Mouse (Mus musculus) midbrain, embryonic 12.5 days (tissue): ENCODE measurements at regions not wholly inside any gene's neighbourhood (a gene's known extent, or its start where the extent isn't known, plus 50 kb on each side); places are given as distances from the start of the nearest gene placed in this dataset.

ENCODE experiments used
- ATAC-seq: fragments of 200-750 bp; cut with Nextera tagmentation; 2 replicates; pipeline ENCODE4 v1.8.0; 2017; ENCODE audit warnings: low read depth, moderate TSS enrichment, moderate library complexity; ENCODE audit not compliant: low FRiP score
- H3K27ac ChIP-seq: fragments of 300-500 bp; sonication (generic); replicated peaks from 2 replicates; pipeline ENCODE4 v1.5.1; 2016; ENCODE audit warnings: mild to moderate bottlenecking
- H3K27me3 ChIP-seq: fragments of 300-500 bp; sonication (generic); 2 replicates; pipeline ENCODE4 v1.6.1; 2016; ENCODE audit warnings: mild to moderate bottlenecking
- H3K36me3 ChIP-seq: fragments of 300-500 bp; sonication (generic); 2 replicates; pipeline ENCODE4 v1.6.1; 2016
- H3K4me1 ChIP-seq: fragments of 300-500 bp; sonication (generic); 2 replicates; pipeline ENCODE4 v1.6.1; 2016
- H3K4me2 ChIP-seq: fragments of 300-500 bp; sonication (generic); replicated peaks from 2 replicates; pipeline ENCODE4 v1.6.1; 2016; ENCODE audit warnings: mild to moderate bottlenecking, moderate library complexity
- H3K4me3 ChIP-seq: fragments of 300-500 bp; sonication (generic); 2 replicates; pipeline ENCODE4 v1.5.1; 2016; ENCODE audit warnings: mild to moderate bottlenecking
- H3K9ac ChIP-seq: fragments of 300-500 bp; sonication (generic); replicated peaks from 2 replicates; pipeline ENCODE4 v1.6.1; 2016; ENCODE audit warnings: mild to moderate bottlenecking, moderate library complexity
- H3K9me3 ChIP-seq: fragments of 300-500 bp; sonication (generic); 2 replicates; pipeline ENCODE4 v1.6.1; 2016; ENCODE audit warnings: mild to moderate bottlenecking
- WGBS: fragments of 180-500 bp; shearing (Covaris S2); methylation state at CpG from one replicate; pipeline ENCODE4 v1.1.7; 2016; 5-methylcytosine and 5-hydroxymethylcytosine counted together

- 87% methylated on average over 9 of the region's 9 CpGs for WGBS
- no peak for ATAC-seq
- Histone ChIP-seq H3K27ac (no peak overlapping the region), H3K9me3 (no peaks in the 10 kb centered on the region), H3K4me1 (no peaks in the 10 kb centered on the region), H3K27me3 (peaks cover 3% of the 10 kb centered on the region; the same call in 1 of the 2 replicates), H3K4me2 (no peak overlapping the region), H3K36me3 (no peaks in the 10 kb centered on the region), H3K9ac (no peak overlapping the region), H3K4me3 (no peak overlapping the region)
Observed at GRCm38 (mm10) chr1:186909518-186910105, 57.6 kb upstream of the D1Pas1 start.

GRCm38 (mm10) chr1:186909073-186909472 lies 58.1 kb upstream of the D1Pas1 start:
- WGBS, result 79% methylated on average over 9 of the region's 9 CpGs
- Histone ChIP-seq H3K4me3 (no peak overlapping the region), H3K27ac (no peak overlapping the region), H3K36me3 (no peaks in the 10 kb centered on the region), H3K27me3 (peaks cover 3% of the 10 kb centered on the region; the same call in 1 of the 2 replicates), H3K9ac (no peak overlapping the region), H3K4me1 (no peaks in the 10 kb centered on the region), H3K9me3 (no peaks in the 10 kb centered on the region), H3K4me2 (no peak overlapping the region)
- ATAC-seq, result no peak

DNA sequence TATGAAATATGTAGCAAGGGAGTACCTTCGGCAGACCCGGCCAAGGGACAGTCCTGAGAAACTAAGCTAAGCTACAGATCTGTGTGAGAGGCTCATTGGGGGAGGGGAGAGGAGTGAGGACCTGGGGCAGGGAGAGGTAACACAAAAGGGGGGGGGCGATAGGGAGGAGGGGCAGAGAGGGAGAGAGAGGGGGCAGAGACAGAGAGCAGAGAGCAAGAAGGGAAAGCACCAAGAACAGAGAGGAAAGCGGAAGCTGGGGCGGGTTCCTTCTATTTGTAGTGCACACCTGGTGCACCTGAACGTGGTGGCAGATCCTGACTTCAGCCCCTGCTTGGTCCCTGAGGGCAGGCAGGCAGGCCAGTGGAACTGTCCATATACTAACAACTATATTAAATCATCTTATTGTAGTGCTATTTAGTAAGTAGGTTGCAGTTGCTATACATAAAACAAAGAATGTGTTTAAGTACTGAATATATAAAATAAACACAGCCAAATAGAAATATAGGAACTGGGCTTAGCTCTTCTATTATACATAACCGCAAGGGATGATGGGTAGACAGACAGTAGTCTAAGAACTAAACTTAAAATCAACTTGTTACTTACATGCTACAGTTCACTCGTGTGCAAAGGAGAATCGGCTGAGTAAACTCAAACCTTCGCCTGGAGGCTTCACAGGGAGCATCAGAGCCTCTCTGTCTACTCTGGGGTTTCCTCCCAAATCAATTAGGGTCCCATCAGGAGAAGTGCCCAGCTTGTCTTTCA lies 59.6 kb upstream of the D1Pas1 start:
- H3K27ac ChIP-seq, result no peak overlapping the region
- no peak for ATAC-seq
- no peak overlapping the region for H3K4me3 ChIP-seq
- H3K4me1 ChIP-seq, result no peaks in the 10 kb centered on the region
- no peaks in the 10 kb centered on the region for H3K27me3 ChIP-seq
- no peaks in the 10 kb centered on the region for H3K9me3 ChIP-seq
- no peak overlapping the region for H3K9ac ChIP-seq
- H3K4me2 ChIP-seq, result no peak overlapping the region
- H3K36me3 ChIP-seq, result no peaks in the 10 kb centered on the region
- WGBS, result 92% methylated on average over 8 of the region's 10 CpGs

DNA sequence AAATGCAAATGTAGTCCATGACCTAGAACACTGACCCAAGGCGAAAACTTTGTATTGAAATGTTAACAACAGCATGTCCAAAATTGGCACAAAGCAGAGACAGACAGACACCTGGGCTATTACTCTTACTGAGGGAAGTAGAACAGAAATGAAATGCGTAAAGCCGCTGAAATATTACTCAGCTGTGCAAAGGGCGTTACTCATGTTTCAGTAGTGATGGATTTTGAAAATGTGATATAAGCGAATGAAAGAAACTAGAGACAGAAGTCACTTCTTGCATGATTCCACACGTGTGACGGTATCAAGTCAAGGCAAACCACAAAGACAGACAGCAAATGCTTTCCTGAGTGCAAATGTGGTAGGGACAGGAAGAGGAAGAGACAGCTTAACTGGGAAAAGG lies 61.3 kb upstream of the D1Pas1 start:
- Histone ChIP-seq H3K9ac (no peak overlapping the region), H3K27me3 (no peaks in the 10 kb centered on the region), H3K4me3 (no peak overlapping the region), H3K4me1 (no peaks in the 10 kb centered on the region), H3K27ac (no peak overlapping the region), H3K4me2 (no peak overlapping the region), H3K9me3 (no peaks in the 10 kb centered on the region), H3K36me3 (no peaks in the 10 kb centered on the region)
- no peak for ATAC-seq
- 92% methylated on average over 7 of the region's 7 CpGs for WGBS

DNA sequence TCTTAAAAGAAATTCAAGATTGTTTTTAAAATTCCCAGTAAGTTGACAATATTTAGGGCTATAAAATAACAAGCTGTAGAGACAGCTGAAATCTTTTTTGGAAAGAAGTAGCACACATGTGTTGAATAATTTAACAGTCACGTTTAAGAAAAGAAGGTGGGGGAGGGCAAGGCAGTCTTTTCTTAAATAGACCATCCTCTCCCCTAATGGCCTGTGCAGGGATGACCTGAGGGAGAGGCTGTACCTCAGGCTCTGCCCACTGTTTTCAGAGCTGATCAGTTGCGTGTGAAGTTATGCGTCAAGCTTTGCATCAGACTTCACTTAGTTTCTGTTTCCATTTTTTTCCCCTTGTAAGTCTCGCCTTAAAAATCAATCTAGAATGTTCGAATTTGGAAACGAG lies 65.7 kb upstream of the D1Pas1 start:
- Histone ChIP-seq H3K36me3 (no peaks in the 10 kb centered on the region), H3K9me3 (no peaks in the 10 kb centered on the region), H3K27ac (no peak overlapping the region), H3K4me3 (no peak overlapping the region), H3K27me3 (no peaks in the 10 kb centered on the region), H3K9ac (no peak overlapping the region), H3K4me1 (no peaks in the 10 kb centered on the region), H3K4me2 (no peak overlapping the region)
- no peak for ATAC-seq
- 83% methylated on average over 6 of the region's 6 CpGs for WGBS

GRCm38 (mm10) chr1:186898203-186898602 lies 69.0 kb upstream of the D1Pas1 start:
- 64% methylated on average over 8 of the region's 8 CpGs for WGBS
- Histone ChIP-seq H3K36me3 (no peaks in the 10 kb centered on the region), H3K4me1 (no peaks in the 10 kb centered on the region), H3K4me3 (no peak overlapping the region), H3K9me3 (no peaks in the 10 kb centered on the region), H3K9ac (no peak overlapping the region), H3K27ac (no peak overlapping the region), H3K4me2 (no peak overlapping the region), H3K27me3 (no peaks in the 10 kb centered on the region)
- no peak for ATAC-seq

GRCm38 (mm10) chr1:186889584-186889852 lies 77.7 kb upstream of the D1Pas1 start:
- Histone ChIP-seq H3K4me2 (no peak overlapping the region), H3K9me3 (no peaks in the 10 kb centered on the region), H3K27ac (no peak overlapping the region), H3K36me3 (no peaks in the 10 kb centered on the region), H3K9ac (no peak overlapping the region), H3K4me1 (peaks cover 13% of the 10 kb centered on the region; the same call in 1 of the 2 replicates), H3K4me3 (no peak overlapping the region), H3K27me3 (no peaks in the 10 kb centered on the region)
- 77% methylated on average over 5 of the region's 5 CpGs for WGBS
- ATAC-seq, result no peak

DNA sequence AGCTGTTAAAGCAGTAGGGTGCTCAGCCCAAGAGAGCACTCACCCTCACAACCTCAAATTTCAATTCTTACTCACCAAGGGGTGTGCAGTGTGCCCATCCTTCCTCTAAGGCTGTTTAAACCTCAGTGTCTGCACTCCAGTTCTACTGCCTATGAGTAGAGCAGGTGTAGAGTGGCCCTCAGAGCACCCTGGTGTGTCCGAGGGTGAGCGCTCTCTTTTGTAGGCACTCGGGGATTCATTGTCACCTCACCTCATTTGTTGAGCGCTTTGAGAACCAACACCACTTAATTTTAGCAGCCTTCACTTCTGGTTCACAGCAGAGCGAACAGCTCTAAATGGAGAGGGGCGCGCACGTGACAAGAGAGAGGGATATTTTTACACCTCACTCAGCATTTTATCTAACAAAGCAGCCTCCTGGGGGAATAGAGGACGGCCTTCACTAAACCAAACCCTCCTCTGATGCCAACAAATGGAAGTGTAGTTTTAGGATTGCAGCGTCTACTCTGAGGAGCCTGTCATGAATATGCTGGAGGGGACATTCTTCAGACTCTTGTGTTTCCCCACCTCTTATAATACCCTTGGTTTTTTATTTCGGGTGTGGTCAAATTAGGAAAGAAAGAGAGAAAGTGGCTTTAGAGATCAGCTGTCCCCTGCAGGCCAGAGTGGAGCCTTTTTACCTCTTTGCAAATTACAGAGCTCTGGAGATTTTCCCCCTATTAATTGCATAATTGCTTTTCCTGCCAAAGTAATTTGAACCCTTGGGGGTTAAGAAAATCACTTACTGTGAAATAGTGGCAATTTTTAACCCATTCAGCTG lies 78.2 kb upstream of the D1Pas1 start:
- no peaks in the 10 kb centered on the region for H3K9me3 ChIP-seq
- no peak overlapping the region for H3K4me2 ChIP-seq
- no peaks in the 10 kb centered on the region for H3K27me3 ChIP-seq
- H3K9ac ChIP-seq, result no peak overlapping the region
- ATAC-seq, result no peak
- no peaks in the 10 kb centered on the region for H3K36me3 ChIP-seq
- WGBS, result 65% methylated on average over 11 of the region's 11 CpGs
- H3K4me3 ChIP-seq, result no peak overlapping the region
- no peak overlapping the region for H3K27ac ChIP-seq
- peaks cover 13% of the 10 kb centered on the region; the same call in 1 of the 2 replicates for H3K4me1 ChIP-seq

DNA sequence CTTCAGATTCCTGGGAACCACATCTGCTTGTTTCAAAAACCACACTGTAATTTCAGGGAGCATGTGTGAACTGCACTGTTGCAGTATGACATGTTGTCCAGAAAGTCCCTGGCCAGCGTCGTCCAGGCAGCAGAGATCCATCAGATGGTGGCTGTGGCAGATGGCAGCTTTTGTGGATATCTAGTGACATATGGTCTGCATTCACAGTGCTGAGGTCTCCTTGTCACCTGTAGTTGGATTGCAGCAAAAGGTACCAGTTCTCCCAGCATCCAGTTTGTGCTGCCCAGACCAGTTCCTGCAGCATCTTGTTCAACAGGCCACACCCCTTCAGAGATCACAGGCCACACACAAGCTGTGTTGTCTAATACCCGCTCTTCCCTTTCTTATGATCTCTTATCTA lies 80.1 kb upstream of the D1Pas1 start:
- no peak for ATAC-seq
- WGBS, result 68% methylated on average over 3 of the region's 3 CpGs
- no peak overlapping the region for H3K27ac ChIP-seq

DNA sequence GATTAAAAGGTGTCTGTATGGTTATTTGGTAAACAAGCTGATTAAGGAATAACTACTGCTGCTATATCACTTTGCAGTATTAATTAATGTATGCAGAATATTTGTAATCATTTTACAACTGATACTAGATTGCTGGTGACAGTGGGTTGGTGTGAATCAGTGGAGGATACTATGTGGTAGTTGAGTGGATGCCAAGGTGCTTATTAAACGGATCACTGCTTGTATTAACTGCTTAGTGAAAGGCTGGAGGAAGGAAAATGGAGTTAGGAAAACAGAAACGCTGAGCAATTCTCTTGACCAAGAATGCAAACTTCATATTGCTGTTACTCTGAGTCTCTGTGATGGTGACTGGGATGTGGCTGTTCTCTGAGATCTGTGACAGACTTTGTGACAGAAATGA lies 86.8 kb upstream of the D1Pas1 start:
- H3K4me1 ChIP-seq, result no peaks in the 10 kb centered on the region
- no peaks in the 10 kb centered on the region for H3K27me3 ChIP-seq
- no peaks in the 10 kb centered on the region for H3K36me3 ChIP-seq
- H3K9ac ChIP-seq, result no peak overlapping the region
- H3K4me3 ChIP-seq, result no peak overlapping the region
- no peak overlapping the region for H3K4me2 ChIP-seq
- no peaks in the 10 kb centered on the region for H3K9me3 ChIP-seq
- ATAC-seq, result no peak
- 82% methylated on average over 2 of the region's 2 CpGs for WGBS
- no peak overlapping the region for H3K27ac ChIP-seq

More for the DNA sequence above, 80.1 kb upstream of the D1Pas1 start:
- no peak overlapping the region for H3K9ac ChIP-seq
- H3K4me2 ChIP-seq, result no peak overlapping the region
- H3K36me3 ChIP-seq, result no peaks in the 10 kb centered on the region
- no peaks in the 10 kb centered on the region for H3K27me3 ChIP-seq
- no peaks in the 10 kb centered on the region for H3K9me3 ChIP-seq
- no peak overlapping the region for H3K4me3 ChIP-seq
- H3K4me1 ChIP-seq, result peaks cover 13% of the 10 kb centered on the region; the same call in 1 of the 2 replicates

- Histone ChIP-seq H3K36me3 (no peaks in the 10 kb centered on the region), H3K27me3 (no peaks in the 10 kb centered on the region), H3K27ac (no peak overlapping the region), H3K4me3 (no peak overlapping the region), H3K9ac (no peak overlapping the region), H3K4me2 (no peak overlapping the region), H3K9me3 (no peaks in the 10 kb centered on the region), H3K4me1 (no peaks in the 10 kb centered on the region)
- no peak for ATAC-seq
- 81% methylated on average over 10 of the region's 10 CpGs for WGBS
Observed at GRCm38 (mm10) chr1:186860608-186861444, 106.4 kb upstream of the D1Pas1 start.

- no peak overlapping the region for H3K27ac ChIP-seq
Observed at GRCm38 (mm10) chr1:186858285-186858684, 108.9 kb upstream of the D1Pas1 start.

More at GRCm38 (mm10) chr1:186858285-186858684, 108.9 kb upstream of the D1Pas1 start:
- Histone ChIP-seq H3K9ac (no peak overlapping the region), H3K4me1 (no peaks in the 10 kb centered on the region), H3K27me3 (no peaks in the 10 kb centered on the region), H3K4me2 (no peak overlapping the region), H3K4me3 (no peak overlapping the region), H3K9me3 (no peaks in the 10 kb centered on the region), H3K36me3 (no peaks in the 10 kb centered on the region)
- no peak for ATAC-seq
- WGBS, result 93% methylated on average over 21 of the region's 21 CpGs
